Mouse (Mus musculus): ENCODE measurements around the gene Laptm4a. TPM values are rescaled to one million over a fixed set of nuclear protein-coding genes. Genes with fewer than 3 reads are reported as not detected.
A peak's percentile ranks its signal among the peaks of the same experiment; 100 is the strongest.

Laptm4a gene
- total RNA-seq (2021): 100 to 1,000 TPM; 425 to 463 TPM
- long read RNA-seq, experiment 1, transcript Laptm4a-201 (7 exons, 1,773 nt): major isoform, 99 of 184 reads
- long read RNA-seq, experiment 1, partial matches to known transcripts: 84 of 184 reads
- long read RNA-seq, experiment 1, other reads (novel, unspliced or antisense): 1 of 184 reads
- long read RNA-seq, experiment 2, transcript Laptm4a-201 (7 exons, 1,773 nt): major isoform, 132 of 165 reads
- long read RNA-seq, experiment 2, partial matches to known transcripts: 3 of 165 reads
- long read RNA-seq, experiment 2, other reads (novel, unspliced or antisense): 30 of 165 reads

- peak; percentile 98 to 99 for DNase-seq (ENCODE audit: low spot score in 2 of 2)
Observed at GRCm38 (mm10) chr12:8921394-8922368, at the start of gene Laptm4a. Gene Laptm4a, plus strand, starts transcription at chr12:8921664.

GRCm38 (mm10) chr12:8875583-8875982, 45.9 kb upstream of the Laptm4a start:
- DNase-seq (ENCODE audit: low spot score in 2 of 2): no peak

GRCm38 (mm10) chr12:8876865-8877264, 44.6 kb upstream of the Laptm4a start:
- no peak for DNase-seq (ENCODE audit: low spot score in 2 of 2)

- DNase-seq (ENCODE audit: low spot score in 2 of 2): no peak
Observed at GRCm38 (mm10) chr12:8877413-8877812, 44.1 kb upstream of the Laptm4a start.

GRCm38 (mm10) chr12:8878752-8879151, 42.7 kb upstream of the Laptm4a start:
- no peak for DNase-seq (ENCODE audit: low spot score in 2 of 2)

GRCm38 (mm10) chr12:8879389-8879788, 42.1 kb upstream of the Laptm4a start:
- DNase-seq (ENCODE audit: low spot score in 2 of 2): no peak

- DNase-seq (ENCODE audit: low spot score in 2 of 2): no peak
Observed at GRCm38 (mm10) chr12:8881736-8882135, 39.7 kb upstream of the Laptm4a start.

GRCm38 (mm10) chr12:8882376-8882775, 39.1 kb upstream of the Laptm4a start:
- no peak for DNase-seq (ENCODE audit: low spot score in 2 of 2)

- no peak for DNase-seq (ENCODE audit: low spot score in 2 of 2)
Observed at GRCm38 (mm10) chr12:8884426-8885145, 36.9 kb upstream of the Laptm4a start.

- no peak for DNase-seq (ENCODE audit: low spot score in 2 of 2)
Observed at GRCm38 (mm10) chr12:8885146-8885543, 36.3 kb upstream of the Laptm4a start.

- DNase-seq (ENCODE audit: low spot score in 2 of 2): no peak
Observed at GRCm38 (mm10) chr12:8885950-8886349, 35.5 kb upstream of the Laptm4a start.

- DNase-seq (ENCODE audit: low spot score in 2 of 2): no peak
Observed at GRCm38 (mm10) chr12:8888445-8888844, 33.0 kb upstream of the Laptm4a start.

GRCm38 (mm10) chr12:8889117-8889665, 32.3 kb upstream of the Laptm4a start:
- DNase-seq (ENCODE audit: low spot score in 2 of 2): peak; percentile 58 to 73

- DNase-seq (ENCODE audit: low spot score in 2 of 2): no peak
Observed at GRCm38 (mm10) chr12:8892876-8893532, 28.5 kb upstream of the Laptm4a start.

GRCm38 (mm10) chr12:8897140-8897539, 24.3 kb upstream of the Laptm4a start:
- DNase-seq (ENCODE audit: low spot score in 2 of 2): no peak

GRCm38 (mm10) chr12:8898879-8899785, 22.3 kb upstream of the Laptm4a start:
- DNase-seq (ENCODE audit: low spot score in 2 of 2): no peak

GRCm38 (mm10) chr12:8900107-8900698, 21.3 kb upstream of the Laptm4a start:
- no peak for DNase-seq (ENCODE audit: low spot score in 2 of 2)

GRCm38 (mm10) chr12:8900919-8901663, 20.4 kb upstream of the Laptm4a start:
- no peak for DNase-seq (ENCODE audit: low spot score in 2 of 2)

Data from gastrocnemius, postnatal 4 days (tissue).